Mouse (Mus musculus) testis, adult 2 months (tissue): Measurements from ENCODE around the gene Tldc1. TPM values are rescaled to one million over a fixed set of nuclear protein-coding genes. Genes with fewer than 3 reads are reported as not detected.

ENCODE experiments used
- H3K27ac ChIP-seq: fragments of 200-500 bp; 2 replicates; pipeline ENCODE4 v1.5.1; 2012; ENCODE audit warnings: low read depth, low read length; ENCODE audit not compliant: control insufficient read depth, insufficient read depth
- H3K27me3 ChIP-seq: fragments of 200-500 bp; 2 replicates; pipeline ENCODE4 v1.6.1; 2012; ENCODE audit warnings: mild to moderate bottlenecking, low read length, moderate library complexity; ENCODE audit not compliant: control insufficient read depth, insufficient read depth
- H3K36me3 ChIP-seq: fragments of 200-500 bp; 2 replicates; pipeline ENCODE4 v1.6.1; 2012; ENCODE audit warnings: mild to moderate bottlenecking, low read length; ENCODE audit not compliant: control insufficient read depth, insufficient read depth
- H3K4me1 ChIP-seq: fragments of 200-500 bp; 2 replicates; pipeline ENCODE4 v1.6.1; 2012; ENCODE audit warnings: low read length; ENCODE audit not compliant: control insufficient read depth, insufficient read depth
- H3K4me3 ChIP-seq: fragments of 200-500 bp; 2 replicates; pipeline ENCODE4 v1.5.1; 2012; ENCODE audit warnings: low read depth, mild to moderate bottlenecking, low read length, moderate library complexity, mixed read lengths; ENCODE audit not compliant: control insufficient read depth
- CTCF ChIP-seq: fragments of 200-500 bp; IDR thresholded peaks from 2 replicates; pipeline ENCODE4 v1.5.1; 2012; ENCODE audit warnings: low read depth, mild to moderate bottlenecking, inconsistent platforms, low read length, moderate library complexity; ENCODE audit not compliant: control insufficient read depth, insufficient read depth, insufficient replicate concordance
- POLR2A ChIP-seq: fragments of 200-500 bp; IDR thresholded peaks from 2 replicates; pipeline ENCODE4 v1.6.1; 2012; ENCODE audit warnings: low read depth, mild to moderate bottlenecking, inconsistent platforms, low read length, moderate library complexity; ENCODE audit not compliant: control insufficient read depth
- polyA plus RNA-seq: library from polyadenylated mRNA; depleted of rRNA; stranded (reverse); fragments of >200 nt; gene quantifications from 2 replicates; pipeline ENCODE4 v1.2.3, GENCODE M21; 2012; rRNA removed

The Tldc1 gene
- 6.4 and 6.8 TPM in 2 replicates for polyA plus RNA-seq

DNA sequence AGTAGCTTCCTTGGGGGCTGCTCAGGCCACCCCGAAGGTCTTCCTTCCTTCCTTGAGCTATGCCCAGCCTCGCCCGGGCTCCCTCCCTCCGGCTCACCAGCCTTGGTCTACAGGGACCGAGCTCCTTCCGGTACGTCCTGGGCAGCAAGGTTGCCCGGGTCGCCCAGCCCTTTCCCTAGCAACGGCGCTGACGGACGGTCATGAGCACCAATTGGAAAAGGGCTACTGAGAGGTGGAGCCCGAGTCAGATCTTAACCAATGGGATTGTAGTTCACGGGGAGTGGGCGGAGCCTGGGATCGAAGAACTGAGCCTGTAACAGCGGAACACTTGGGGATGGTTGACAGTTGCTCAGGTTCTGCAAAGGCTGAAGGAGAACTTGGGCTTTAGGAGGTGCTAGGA is at the start of gene Tldc1:
TSS of gene Tldc1 (minus strand) at position 154 of the 400 bp plus-strand sequence.
- H3K27ac ChIP-seq, result peak within 1 kb of the TSS; percentile 94
- H3K4me3 ChIP-seq, result peak within 1 kb of the TSS; percentile 93
- no peaks in the 10 kb centered on the region for H3K36me3 ChIP-seq
- peaks cover 35% of the 10 kb centered on the region for H3K4me1 ChIP-seq
- TF ChIP-seq POLR2A, result peak; percentile 69
- TF ChIP-seq CTCF, result no peak
- no peaks in the 10 kb centered on the region for H3K27me3 ChIP-seq

DNA sequence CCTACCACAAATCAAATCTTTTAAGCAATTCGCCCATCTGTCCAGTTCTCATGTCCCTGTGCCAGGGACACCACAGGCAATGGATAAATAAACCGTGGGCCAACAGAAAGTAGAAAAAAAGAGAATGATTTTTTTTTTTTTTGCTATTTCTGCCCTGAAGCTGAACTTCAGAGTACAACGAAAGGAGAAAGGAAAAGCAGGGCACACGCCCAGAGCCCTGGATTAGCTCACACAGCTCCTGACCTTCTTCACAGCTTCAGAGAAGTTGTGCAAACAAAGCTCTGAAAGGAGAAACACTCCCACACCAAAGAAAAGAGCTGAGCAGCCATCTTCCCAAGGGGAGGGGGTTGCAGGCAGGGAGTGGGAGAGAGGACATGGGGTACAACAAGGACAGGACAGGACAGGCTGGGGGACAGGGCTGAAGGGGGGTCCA is 49.5 kb upstream of the Tldc1 start:
- H3K4me1 ChIP-seq, result peaks cover 9% of the 10 kb centered on the region
- H3K27ac ChIP-seq, result no peak overlapping the region
- TF ChIP-seq POLR2A (no peak), CTCF (no peak)
- H3K4me3 ChIP-seq, result peak overlapping the region; percentile 70
- H3K36me3 ChIP-seq, result no peaks in the 10 kb centered on the region
- no peaks in the 10 kb centered on the region for H3K27me3 ChIP-seq

DNA sequence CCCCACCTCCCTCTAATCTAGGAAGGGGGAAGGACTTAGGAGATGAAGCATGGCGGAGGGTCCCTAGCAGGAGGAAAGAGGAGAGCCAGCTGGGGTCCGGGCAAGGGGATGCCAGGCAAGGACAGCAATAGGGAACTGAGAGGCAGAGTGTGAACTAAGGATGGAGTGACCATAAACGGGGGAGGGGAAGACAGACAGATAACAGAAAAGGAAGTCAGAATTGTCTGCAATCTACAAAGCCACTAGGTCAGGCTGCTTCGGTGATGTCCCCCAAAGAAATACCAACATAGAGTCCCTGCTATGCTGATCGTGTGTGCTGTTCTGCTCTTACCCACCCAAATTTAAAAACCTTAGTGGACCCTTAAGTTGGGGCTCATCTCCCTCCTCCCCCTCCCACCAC is 48.8 kb upstream of the Tldc1 start:
- TF ChIP-seq CTCF (no peak), POLR2A (no peak)
- no peak overlapping the region for H3K27ac ChIP-seq
- peaks cover 9% of the 10 kb centered on the region for H3K4me1 ChIP-seq

DNA sequence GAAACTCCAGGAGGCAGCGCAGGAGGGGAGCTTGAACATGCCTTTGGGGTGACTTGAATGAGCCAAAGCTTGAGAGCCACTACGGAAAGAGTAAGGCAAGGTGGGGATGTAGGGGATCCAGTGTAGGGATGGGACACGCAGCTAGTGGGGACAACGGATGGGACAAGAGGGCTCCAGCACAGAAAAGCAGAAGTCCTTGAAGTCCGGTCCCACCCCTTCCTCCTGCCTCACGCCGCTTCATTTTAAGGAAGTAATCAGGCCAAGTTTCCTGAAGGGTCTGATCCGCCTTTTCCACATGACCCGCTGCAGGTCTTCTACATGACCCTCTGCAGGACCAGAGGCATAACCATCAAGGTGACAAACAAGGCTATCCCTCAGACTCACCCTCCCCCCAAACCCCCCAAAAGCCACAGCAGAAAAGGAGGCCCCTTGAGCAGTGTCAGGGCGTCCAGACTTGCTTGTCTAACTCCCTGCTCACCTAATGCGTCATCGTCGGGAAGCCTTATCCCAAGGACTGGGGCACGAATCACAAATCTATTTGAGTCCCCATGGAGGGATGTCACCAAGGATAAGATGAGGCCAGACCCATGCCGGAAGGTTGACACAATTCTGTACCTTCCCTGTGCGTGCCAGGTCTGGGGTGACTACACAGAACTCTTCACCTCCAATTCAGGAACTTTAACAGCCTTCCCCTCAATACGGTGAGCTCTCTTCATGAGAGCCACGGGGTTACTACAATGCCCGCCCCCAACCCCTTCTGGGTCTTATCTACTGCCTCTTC is 47.9 kb upstream of the Tldc1 start:
- Histone ChIP-seq H3K36me3 (no peaks in the 10 kb centered on the region), H3K4me3 (peak overlapping the region; percentile 55), H3K4me1 (peaks cover 9% of the 10 kb centered on the region), H3K27ac (no peak overlapping the region), H3K27me3 (no peaks in the 10 kb centered on the region)
- TF ChIP-seq POLR2A, result no peak
- no peak for TF ChIP-seq CTCF

More for the DNA sequence above, 48.8 kb upstream of the Tldc1 start:
- Histone ChIP-seq H3K4me3 (peak overlapping the region; percentile 55), H3K27me3 (no peaks in the 10 kb centered on the region), H3K36me3 (no peaks in the 10 kb centered on the region)

DNA sequence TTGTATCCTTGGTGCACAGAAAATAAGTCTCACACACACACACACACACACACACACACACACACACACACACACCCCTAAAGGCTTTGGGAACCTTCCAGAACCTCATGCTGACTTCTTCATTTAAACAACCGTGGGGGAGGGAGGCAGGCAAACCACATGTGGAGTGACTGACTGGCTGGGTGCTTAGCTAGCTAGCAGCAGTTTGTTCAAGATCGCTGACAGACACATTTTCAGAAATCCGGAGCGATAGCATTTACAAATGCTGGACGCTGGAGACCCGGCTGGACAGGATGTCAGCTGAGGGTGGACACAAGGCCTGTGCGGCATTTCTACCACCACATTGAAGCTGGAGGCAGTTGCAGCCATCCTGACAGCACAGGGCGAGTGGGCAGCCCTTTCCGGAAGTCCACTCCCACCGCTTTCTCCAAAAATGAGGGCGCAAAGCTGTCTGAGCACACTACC is 46.6 kb upstream of the Tldc1 start:
- TF ChIP-seq POLR2A (no peak), CTCF (no peak)
- Histone ChIP-seq H3K36me3 (no peaks in the 10 kb centered on the region), H3K4me3 (no peak overlapping the region), H3K27me3 (no peaks in the 10 kb centered on the region), H3K27ac (no peak overlapping the region), H3K4me1 (peaks cover 5% of the 10 kb centered on the region)

DNA sequence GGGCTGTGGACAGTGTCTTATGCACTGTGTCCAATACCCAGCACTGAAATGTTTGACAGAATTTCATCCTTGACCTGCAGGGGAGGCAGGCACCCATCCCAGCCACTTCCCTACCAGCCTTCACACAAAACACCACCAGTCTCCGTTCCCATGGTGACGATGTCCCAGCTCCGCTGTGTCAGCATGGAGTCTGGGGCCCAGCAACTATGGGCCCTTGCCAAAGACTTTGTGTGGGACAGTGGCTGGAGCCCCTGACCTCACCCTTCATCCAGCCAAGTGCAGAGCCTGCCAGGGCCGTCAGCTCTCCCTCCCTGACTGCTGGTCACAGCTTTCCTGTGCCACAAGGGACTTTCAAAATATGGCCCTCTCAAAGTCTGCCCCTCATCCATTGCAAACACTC is 45.9 kb upstream of the Tldc1 start:
- H3K27me3 ChIP-seq, result no peaks in the 10 kb centered on the region
- H3K36me3 ChIP-seq, result no peaks in the 10 kb centered on the region

DNA sequence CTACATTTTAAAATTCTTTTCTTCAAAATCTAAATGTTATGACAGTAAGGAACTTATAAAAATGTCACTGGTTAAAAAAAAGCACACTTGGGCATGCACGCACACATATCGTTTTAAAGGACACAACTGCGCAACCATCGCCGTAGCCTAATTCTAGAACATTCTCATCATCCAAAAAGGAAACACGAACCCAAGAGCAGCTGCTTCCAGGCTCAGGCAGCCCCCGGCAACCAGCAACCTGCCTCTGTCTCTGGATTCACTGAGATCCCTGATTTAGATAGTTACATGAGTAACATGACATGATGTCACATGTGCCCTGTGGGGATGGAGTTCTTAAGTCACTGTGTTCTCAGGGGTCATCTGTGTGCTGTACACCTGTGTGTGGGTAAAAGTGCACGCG is 45.1 kb upstream of the Tldc1 start:
- no peaks in the 10 kb centered on the region for H3K36me3 ChIP-seq
- H3K4me1 ChIP-seq, result peaks cover 3% of the 10 kb centered on the region
- H3K27ac ChIP-seq, result no peak overlapping the region
- H3K27me3 ChIP-seq, result no peaks in the 10 kb centered on the region
- no peak overlapping the region for H3K4me3 ChIP-seq
- TF ChIP-seq CTCF (no peak), POLR2A (no peak)

More for the DNA sequence above, 45.9 kb upstream of the Tldc1 start:
- Histone ChIP-seq H3K4me1 (peaks cover 3% of the 10 kb centered on the region), H3K4me3 (no peak overlapping the region), H3K27ac (no peak overlapping the region)
- TF ChIP-seq CTCF (no peak), POLR2A (no peak)

DNA sequence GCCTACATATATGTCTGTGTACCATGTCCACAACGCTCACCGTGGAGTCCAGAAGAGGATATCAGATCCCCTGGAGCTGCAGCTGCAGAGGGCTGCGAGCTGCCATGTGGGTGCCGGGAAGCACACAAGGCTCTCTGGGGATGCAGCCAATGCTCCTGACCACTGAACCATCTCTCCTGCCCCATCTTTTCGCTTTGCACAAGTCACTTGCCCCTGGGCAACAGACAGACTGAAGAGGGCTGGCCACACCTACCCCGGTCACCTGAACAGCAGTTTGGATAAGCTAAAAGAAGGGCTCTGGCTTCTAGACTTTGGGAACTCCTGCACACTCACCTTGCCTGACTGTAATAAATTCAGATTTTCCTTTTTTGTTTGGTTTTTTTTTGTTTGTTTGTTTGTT is 43.5 kb upstream of the Tldc1 start:
- Histone ChIP-seq H3K4me1 (peaks cover under 1% of the 10 kb centered on the region), H3K4me3 (no peak overlapping the region), H3K27ac (no peak overlapping the region), H3K36me3 (no peaks in the 10 kb centered on the region), H3K27me3 (no peaks in the 10 kb centered on the region)
- TF ChIP-seq CTCF (no peak), POLR2A (no peak)
